Mouse (Mus musculus): ENCODE measurements around the gene Ippk. TPM values are rescaled to one million over a fixed set of nuclear protein-coding genes. Genes with fewer than 3 reads are reported as not detected.

Gene Ippk
- polyA plus RNA-seq, 1 experiment from 2014 or later: 5.9 TPM

DNA sequence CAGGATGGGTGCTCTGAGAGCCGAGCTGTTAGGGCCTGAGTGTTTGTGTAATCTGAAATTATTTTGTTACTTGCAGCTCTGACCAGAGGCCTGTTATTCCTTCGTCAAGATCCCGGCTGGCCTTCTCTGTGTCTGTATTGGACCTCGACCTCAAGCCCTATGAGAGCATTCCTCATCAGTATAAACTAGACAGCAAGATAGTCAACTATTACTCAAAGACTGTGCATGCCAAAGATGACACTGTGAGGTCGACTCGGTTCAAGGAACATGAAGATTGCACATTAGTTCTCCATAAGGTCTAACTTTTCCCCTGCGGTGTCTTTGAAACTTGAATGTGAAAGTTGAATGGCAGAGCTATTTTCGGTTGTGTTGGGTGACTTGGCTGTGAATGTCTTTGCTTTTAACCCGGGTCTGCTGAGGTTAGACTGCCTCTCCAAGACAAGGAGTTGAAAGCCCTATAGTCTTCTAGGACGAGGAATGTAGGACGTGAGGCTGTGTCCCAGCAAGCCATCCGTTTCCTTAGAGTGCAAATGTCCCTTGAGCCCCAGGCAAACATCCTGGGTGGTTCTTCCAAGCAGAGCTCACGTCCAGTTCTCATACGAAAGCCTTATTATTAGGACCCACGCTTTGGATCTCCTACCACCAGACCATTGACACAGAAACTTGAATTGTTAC, 40.5 kb downstream of the Ippk start:
- peaks cover 36% of the 10 kb centered on the region for H3K36me3 ChIP-seq (replicated peaks; ENCODE audit: insufficient read depth, low read length)

GRCm38 (mm10) chr13:49462921-49463320, 41.9 kb downstream of the Ippk start:
- WGBS (ENCODE audit: insufficient replicate concordance): 94% methylated on average over 2 of the region's 2 CpGs
- H3K27ac ChIP-seq (ENCODE audit: low read depth): no peak overlapping the region
- no peak overlapping the region for H3K4me3 ChIP-seq (ENCODE audit: low read depth, low read length)
- no peaks in the 10 kb centered on the region for H3K9me3 ChIP-seq (ENCODE audit: low read length)
- H3K27me3 ChIP-seq (ENCODE audit: insufficient read depth, low read length): no peaks in the 10 kb centered on the region
- H3K4me1 ChIP-seq (ENCODE audit: insufficient read depth): no peaks in the 10 kb centered on the region
- H3K9ac ChIP-seq (replicated peaks): no peak overlapping the region
- TF ChIP-seq CTCF (IDR thresholded peaks at IDR 0.05; ENCODE audit: low read depth) (no peak), EP300 (IDR thresholded peaks at IDR 0.05; ENCODE audit: low read depth) (no peak)
- DNase-seq (no peak), ATAC-seq (no peak)
- no peak overlapping the region for H3K4me2 ChIP-seq (ENCODE audit: low read depth, low read length)
- peaks cover 36% of the 10 kb centered on the region for H3K36me3 ChIP-seq (replicated peaks; ENCODE audit: insufficient read depth, low read length)

More for the DNA sequence above, 40.5 kb downstream of the Ippk start:
- no peaks in the 10 kb centered on the region for H3K27me3 ChIP-seq (ENCODE audit: insufficient read depth, low read length)
- no peak overlapping the region for H3K4me2 ChIP-seq (ENCODE audit: low read depth, low read length)
- DNase-seq (no peak), ATAC-seq (no peak)
- H3K4me3 ChIP-seq (ENCODE audit: low read depth, low read length): no peak overlapping the region
- no peak overlapping the region for H3K27ac ChIP-seq (ENCODE audit: low read depth)
- TF ChIP-seq CTCF (IDR thresholded peaks at IDR 0.05; ENCODE audit: low read depth) (no peak), EP300 (IDR thresholded peaks at IDR 0.05; ENCODE audit: low read depth) (no peak)
- no peaks in the 10 kb centered on the region for H3K9me3 ChIP-seq (ENCODE audit: low read length)
- no peaks in the 10 kb centered on the region for H3K4me1 ChIP-seq (ENCODE audit: insufficient read depth)
- no peak overlapping the region for H3K9ac ChIP-seq (replicated peaks)
- WGBS (ENCODE audit: insufficient replicate concordance): 83% methylated on average over 15 of the region's 15 CpGs

DNA sequence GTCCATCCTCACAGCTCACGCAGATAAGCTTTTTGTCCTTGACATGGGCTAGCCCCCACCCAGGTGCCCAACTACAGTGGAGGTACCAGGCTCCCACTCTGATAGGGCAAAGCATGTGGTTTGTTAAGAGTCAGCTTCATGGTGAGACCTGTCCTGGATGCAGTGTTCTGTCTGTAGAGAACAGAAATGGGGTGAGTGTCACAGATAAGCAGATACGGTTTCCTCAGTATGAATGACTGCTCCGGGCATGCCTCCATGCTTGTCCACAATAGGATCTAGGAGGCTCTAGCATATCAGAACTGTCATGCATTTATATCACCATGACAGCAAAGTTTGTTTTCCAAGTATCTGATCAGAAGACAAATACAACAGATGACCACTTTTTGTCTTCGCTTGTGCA, 44.8 kb downstream of the Ippk start:
- Histone ChIP-seq H3K4me1 (ENCODE audit: insufficient read depth) (no peaks in the 10 kb centered on the region), H3K4me3 (ENCODE audit: low read depth, low read length) (no peak overlapping the region), H3K9me3 (ENCODE audit: low read length) (no peaks in the 10 kb centered on the region), H3K27ac (ENCODE audit: low read depth) (no peak overlapping the region), H3K27me3 (ENCODE audit: insufficient read depth, low read length) (no peaks in the 10 kb centered on the region), H3K4me2 (ENCODE audit: low read depth, low read length) (no peak overlapping the region), H3K36me3 (replicated peaks; ENCODE audit: insufficient read depth, low read length) (peaks cover 32% of the 10 kb centered on the region), H3K9ac (replicated peaks) (no peak overlapping the region)
- 70% methylated on average over 4 of the region's 4 CpGs for WGBS (ENCODE audit: insufficient replicate concordance)
- no peak for TF ChIP-seq CTCF (IDR thresholded peaks at IDR 0.05; ENCODE audit: low read depth)
- no peak for TF ChIP-seq EP300 (IDR thresholded peaks at IDR 0.05; ENCODE audit: low read depth)
- DNase-seq (peak; percentile 8), ATAC-seq (peak; percentile 25; the same call in 1 of the 2 replicates)

- H3K27ac ChIP-seq (ENCODE audit: low read depth): no peak overlapping the region
- H3K4me1 ChIP-seq (ENCODE audit: insufficient read depth): no peaks in the 10 kb centered on the region
- 76% methylated on average over 11 of the region's 11 CpGs for WGBS (ENCODE audit: insufficient replicate concordance)
- no peak overlapping the region for H3K4me2 ChIP-seq (ENCODE audit: low read depth, low read length)
- TF ChIP-seq CTCF (IDR thresholded peaks at IDR 0.05; ENCODE audit: low read depth) (no peak), EP300 (IDR thresholded peaks at IDR 0.05; ENCODE audit: low read depth) (no peak)
- no peak overlapping the region for H3K9ac ChIP-seq (replicated peaks)
- H3K27me3 ChIP-seq (ENCODE audit: insufficient read depth, low read length): no peaks in the 10 kb centered on the region
- DNase-seq: peak; percentile 11
- H3K4me3 ChIP-seq (ENCODE audit: low read depth, low read length): no peak overlapping the region
- H3K9me3 ChIP-seq (ENCODE audit: low read length): no peaks in the 10 kb centered on the region
- peaks cover 30% of the 10 kb centered on the region for H3K36me3 ChIP-seq (replicated peaks; ENCODE audit: insufficient read depth, low read length)
- no peak for ATAC-seq
Measured at GRCm38 (mm10) chr13:49466393-49467075, 45.5 kb downstream of the Ippk start.

DNA sequence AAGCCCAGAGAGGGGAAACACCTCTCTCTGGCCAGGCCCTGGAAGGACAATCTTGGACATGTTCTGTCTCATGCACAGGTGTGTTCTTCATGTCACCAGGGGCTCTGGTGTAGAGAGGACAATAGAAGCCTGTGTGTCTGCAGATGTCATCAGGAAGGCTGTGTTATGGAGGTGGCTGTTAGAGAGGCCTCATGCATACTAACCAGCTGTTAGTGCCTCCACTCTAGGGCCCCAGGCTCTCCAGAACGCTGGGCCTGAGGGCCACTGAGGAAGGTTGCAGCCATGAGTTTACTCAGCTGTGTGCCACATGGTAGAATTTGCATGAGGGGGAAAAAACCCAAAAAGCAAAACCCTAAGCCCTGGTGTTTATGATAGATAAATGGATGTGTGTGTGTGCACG, 46.5 kb downstream of the Ippk start:
- H3K4me3 ChIP-seq (ENCODE audit: low read depth, low read length): no peak overlapping the region
- WGBS (ENCODE audit: insufficient replicate concordance): 64% methylated on average over 2 of the region's 2 CpGs
- no peak overlapping the region for H3K27ac ChIP-seq (ENCODE audit: low read depth)
- no peak for DNase-seq
- no peaks in the 10 kb centered on the region for H3K9me3 ChIP-seq (ENCODE audit: low read length)
- no peak for ATAC-seq
- TF ChIP-seq CTCF (IDR thresholded peaks at IDR 0.05; ENCODE audit: low read depth): no peak
- TF ChIP-seq EP300 (IDR thresholded peaks at IDR 0.05; ENCODE audit: low read depth): no peak
- no peaks in the 10 kb centered on the region for H3K4me1 ChIP-seq (ENCODE audit: insufficient read depth)
- H3K27me3 ChIP-seq (ENCODE audit: insufficient read depth, low read length): no peaks in the 10 kb centered on the region
- peaks cover 21% of the 10 kb centered on the region for H3K36me3 ChIP-seq (replicated peaks; ENCODE audit: insufficient read depth, low read length)
- H3K9ac ChIP-seq (replicated peaks): no peak overlapping the region
- no peak overlapping the region for H3K4me2 ChIP-seq (ENCODE audit: low read depth, low read length)

DNA sequence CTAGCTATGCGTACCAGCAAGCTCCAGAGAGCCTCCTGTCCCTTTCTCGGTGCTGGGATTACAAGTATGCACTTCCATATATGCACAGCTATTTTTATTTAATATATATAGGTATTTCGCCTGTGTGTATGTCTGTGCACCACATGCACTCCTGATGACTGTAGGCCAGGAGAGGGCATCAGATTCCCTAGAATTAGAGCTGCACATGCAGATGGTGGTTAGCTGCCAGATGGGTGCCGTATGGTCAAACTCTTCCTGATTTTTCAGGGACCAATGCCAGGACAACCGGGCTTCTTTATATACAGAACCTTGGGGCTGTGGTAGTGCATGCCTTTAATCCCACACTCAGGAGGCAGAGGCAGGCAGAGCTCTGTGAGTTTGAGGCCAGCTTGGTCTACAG, 48.0 kb downstream of the Ippk start:
- Histone ChIP-seq H3K27me3 (ENCODE audit: insufficient read depth, low read length) (no peaks in the 10 kb centered on the region), H3K36me3 (replicated peaks; ENCODE audit: insufficient read depth, low read length) (peaks cover 13% of the 10 kb centered on the region), H3K4me1 (ENCODE audit: insufficient read depth) (no peaks in the 10 kb centered on the region), H3K4me3 (ENCODE audit: low read depth, low read length) (no peak overlapping the region), H3K27ac (ENCODE audit: low read depth) (no peak overlapping the region), H3K9me3 (ENCODE audit: low read length) (no peaks in the 10 kb centered on the region), H3K9ac (replicated peaks) (no peak overlapping the region), H3K4me2 (ENCODE audit: low read depth, low read length) (no peak overlapping the region)
- ATAC-seq (no peak), DNase-seq (no peak)
- TF ChIP-seq CTCF (IDR thresholded peaks at IDR 0.05; ENCODE audit: low read depth): no peak
- TF ChIP-seq EP300 (IDR thresholded peaks at IDR 0.05; ENCODE audit: low read depth): no peak
- 81% methylated on average over 5 of the region's 5 CpGs for WGBS (ENCODE audit: insufficient replicate concordance)
